Mouse (Mus musculus) CH12.LX (cell line): ENCODE results near the gene Fam173a.

Experiments
- BHLHE40 ChIP-seq: IDR thresholded peaks from 2 replicates; pipeline ENCODE4 v1.6.1; 2011; ENCODE audit warnings: mild to moderate bottlenecking, low read depth, low read length, improper control_type of control experiment
- CHD1 ChIP-seq: IDR thresholded peaks from 2 replicates; pipeline ENCODE4 v1.6.1; 2012; ENCODE audit warnings: low read depth, low read length, improper control_type of control experiment, inconsistent platforms
- CTCF ChIP-seq, 2 experiments: IDR thresholded peaks in 1 of 2; conservative IDR thresholded peaks in 1 of 2; 2 replicates each; pipeline ENCODE4 v1.5.1; 2011 to 2012; ENCODE audit warnings: low read depth in 2 of 2, low read length in 2 of 2, improper control_type of control experiment in 1 of 2, inconsistent platforms in 1 of 2, mild to moderate bottlenecking in 1 of 2, moderate library complexity in 1 of 2
- EP300 ChIP-seq: IDR thresholded peaks from 2 replicates; pipeline ENCODE4 v1.6.1; 2011; ENCODE audit warnings: low read length, improper control_type of control experiment
- HCFC1 ChIP-seq: IDR thresholded peaks from 2 replicates; pipeline ENCODE4 v1.6.1; 2012; ENCODE audit warnings: low read depth, mild to moderate bottlenecking, inconsistent platforms, low read length, improper control_type of control experiment
- MXI1 ChIP-seq: IDR thresholded peaks from 2 replicates; pipeline ENCODE4 v1.6.1; 2011; ENCODE audit warnings: mild to moderate bottlenecking, low read depth, low read length, improper control_type of control experiment
- MYC ChIP-seq: IDR thresholded peaks from 2 replicates; pipeline ENCODE4 v1.6.1; 2011; ENCODE audit warnings: low read depth, mild to moderate bottlenecking, improper control_type of control experiment, low read length
- POLR2A ChIP-seq: IDR thresholded peaks from 2 replicates; pipeline ENCODE4 v1.6.1; 2011; ENCODE audit warnings: low read depth, mild to moderate bottlenecking, improper control_type of control experiment, low read length
- RAD21 ChIP-seq: IDR thresholded peaks from 2 replicates; pipeline ENCODE4 v1.6.1; 2011; ENCODE audit warnings: low read depth, mild to moderate bottlenecking, low read length, improper control_type of control experiment, moderate library complexity
- TCF12 ChIP-seq: IDR thresholded peaks from 2 replicates; pipeline ENCODE4 v1.6.1; 2014; ENCODE audit warnings: low read depth, mild to moderate bottlenecking, inconsistent platforms, low read length, improper control_type of control experiment
- ZKSCAN1 ChIP-seq: IDR thresholded peaks from 2 replicates; pipeline ENCODE4 v1.6.1; 2012; ENCODE audit warnings: low read depth, inconsistent platforms, low read length, improper control_type of control experiment, borderline replicate concordance

DNA sequence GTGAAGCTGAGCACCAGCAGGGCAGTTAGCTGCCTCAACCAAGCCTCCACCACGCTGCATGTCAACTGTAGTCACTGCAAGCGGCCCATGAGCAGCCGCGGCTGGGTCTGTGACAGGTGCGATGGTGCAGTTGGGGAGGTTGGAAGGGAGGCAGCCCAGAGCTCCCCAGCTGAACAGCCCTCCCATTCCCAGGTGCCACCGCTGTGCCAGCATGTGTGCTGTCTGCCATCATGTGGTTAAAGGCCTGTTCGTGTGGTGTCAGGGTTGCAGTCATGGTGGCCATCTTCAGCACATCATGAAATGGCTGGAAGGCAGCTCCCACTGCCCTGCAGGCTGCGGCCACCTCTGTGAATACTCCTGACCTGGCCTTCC is 35.5 kb upstream of the Fam173a start:
- no peak for TF ChIP-seq BHLHE40
- no peak for TF ChIP-seq CTCF (conservative IDR thresholded peaks at IDR 0.05 in 1 of 2, IDR thresholded peaks at IDR 0.05 in 1 of 2; ENCODE audit: low read depth in 2 of 2, low read length in 2 of 2)
- no peak for TF ChIP-seq MXI1
- TF ChIP-seq POLR2A, result no peak
- no peak for TF ChIP-seq ZKSCAN1
- no peak for TF ChIP-seq HCFC1
- no peak for TF ChIP-seq MYC
- no peak for TF ChIP-seq RAD21
- TF ChIP-seq EP300, result no peak
- TF ChIP-seq CHD1, result no peak
- TF ChIP-seq TCF12, result no peak
